Mouse (Mus musculus) yolk sac, embryonic 10.5 days (tissue): Measurements from ENCODE around the gene Elf2.
"Not testable (repeated sequence)": the region's sequence is repeated elsewhere in the genome, so short reads cannot be mapped to it uniquely, and the experiment has no call there.

Source experiments
- DNase-seq: peaks from one replicate; pipeline ENCODE4 v3.0.0-alpha.2; 2017; ENCODE audit warnings: low spot score

Gene Elf2

GRCm38 (mm10) chr3:51327817-51328216, 12.6 kb downstream of the Elf2 start:
- DNase-seq: no peak

GRCm38 (mm10) chr3:51327429-51327797, 13.1 kb downstream of the Elf2 start:
- DNase-seq: no peak

DNA sequence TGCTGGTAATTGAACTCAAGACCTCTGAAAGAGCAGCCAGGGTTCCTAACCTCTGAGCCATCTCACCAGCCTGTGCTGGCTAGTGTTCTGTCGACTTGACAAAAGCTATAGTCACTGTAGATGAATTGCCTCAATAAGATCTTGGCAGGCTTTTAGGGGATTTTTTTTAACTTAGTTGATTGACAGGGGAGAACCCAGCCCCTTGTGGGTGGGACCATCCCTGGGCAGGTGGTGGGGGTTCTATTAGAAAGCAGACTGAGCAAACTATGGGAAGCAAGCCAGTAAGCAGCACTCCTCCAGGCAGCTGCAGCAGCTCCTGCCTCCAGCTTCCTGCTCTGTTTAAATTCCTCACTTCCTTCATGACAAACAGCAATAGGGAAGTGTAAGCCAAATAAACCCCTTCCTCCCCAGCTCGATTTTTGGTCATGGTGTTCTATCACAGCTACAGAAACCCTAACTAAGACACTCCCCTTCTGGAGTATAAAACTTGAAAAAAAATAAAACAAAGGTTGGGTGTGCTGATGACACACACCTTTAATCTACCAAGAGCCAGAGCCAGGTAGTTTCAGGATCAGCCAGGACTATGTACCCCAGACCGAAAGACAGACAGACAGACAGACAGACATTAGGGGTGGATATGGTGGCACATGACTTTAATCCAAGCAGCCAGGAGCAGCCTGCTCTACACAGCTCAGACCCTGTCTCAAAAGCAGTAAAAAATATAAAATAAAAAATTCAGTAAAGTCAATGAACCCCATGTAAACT, 13.6 kb downstream of the Elf2 start:
- DNase-seq: no peak

GRCm38 (mm10) chr3:51325475-51325874, 15.0 kb downstream of the Elf2 start:
- DNase-seq: no peak

- no peak for DNase-seq
Observed at GRCm38 (mm10) chr3:51323006-51323405, 17.5 kb downstream of the Elf2 start.

DNA sequence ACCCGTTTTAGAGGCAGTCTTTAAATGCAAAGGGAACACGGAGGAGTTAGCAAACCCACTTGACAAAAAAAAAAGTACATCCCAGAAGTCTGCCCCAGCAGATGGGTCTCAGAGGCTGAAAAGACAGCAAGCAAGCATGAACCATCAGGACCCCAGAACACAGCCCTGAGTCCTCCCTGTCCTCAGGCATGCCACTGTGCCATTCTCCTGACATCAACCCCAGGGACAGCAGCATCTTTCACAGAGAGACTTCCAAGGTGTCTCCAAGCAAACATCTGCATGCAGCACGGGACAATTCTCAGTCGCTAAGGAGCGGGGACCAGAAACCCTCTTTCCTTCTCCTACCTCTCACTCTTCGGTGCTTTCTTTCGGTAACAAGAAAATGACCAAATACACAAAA, 18.1 kb downstream of the Elf2 start:
- no peak for DNase-seq

DNA sequence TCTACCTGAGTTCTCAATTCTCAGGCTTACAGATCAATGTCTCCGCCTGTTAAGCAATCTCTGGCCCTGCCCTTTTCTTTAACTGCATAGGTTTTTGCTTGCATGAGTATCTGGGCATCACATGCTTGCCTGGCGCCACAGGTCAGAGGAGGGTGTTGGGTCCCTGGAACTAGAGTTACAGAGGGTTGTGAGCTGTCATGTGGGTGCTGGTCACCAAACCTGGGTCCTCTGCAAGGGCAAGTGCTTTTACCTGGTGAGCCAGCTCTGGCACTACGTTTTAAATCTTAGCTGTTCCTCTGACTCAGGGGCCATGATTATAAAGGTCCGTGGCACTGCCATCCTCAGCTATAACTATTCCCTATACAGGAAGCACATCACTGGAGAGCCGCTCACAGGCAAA, 19.3 kb downstream of the Elf2 start:
- DNase-seq: no peak

GRCm38 (mm10) chr3:51318053-51318452, 22.4 kb downstream of the Elf2 start:
- not testable (repeated sequence) for DNase-seq

- no peak for DNase-seq
Observed at GRCm38 (mm10) chr3:51316876-51317275, 23.6 kb downstream of the Elf2 start.

DNA sequence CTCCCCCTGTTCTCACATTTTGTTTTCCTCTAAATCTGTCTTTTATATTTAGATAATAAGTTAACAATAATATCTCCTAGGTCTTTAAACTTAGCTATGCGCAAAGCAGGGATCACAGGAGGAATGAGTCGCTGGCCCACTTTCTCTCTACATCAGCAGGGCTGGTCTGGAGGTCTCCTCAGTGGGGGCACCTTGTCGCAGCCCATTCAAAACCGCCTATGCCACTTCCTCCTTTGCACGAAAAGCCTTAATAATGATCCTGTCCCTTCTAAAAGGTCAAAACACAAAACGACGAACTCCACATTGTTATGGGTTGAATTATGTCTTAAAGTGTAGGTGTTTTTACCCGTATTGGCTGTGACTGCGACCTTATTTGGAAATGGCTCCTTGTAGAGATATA, 28.8 kb downstream of the Elf2 start:
- no peak for DNase-seq

- DNase-seq: no peak
Observed at GRCm38 (mm10) chr3:51310098-51310497, 30.4 kb downstream of the Elf2 start.

DNA sequence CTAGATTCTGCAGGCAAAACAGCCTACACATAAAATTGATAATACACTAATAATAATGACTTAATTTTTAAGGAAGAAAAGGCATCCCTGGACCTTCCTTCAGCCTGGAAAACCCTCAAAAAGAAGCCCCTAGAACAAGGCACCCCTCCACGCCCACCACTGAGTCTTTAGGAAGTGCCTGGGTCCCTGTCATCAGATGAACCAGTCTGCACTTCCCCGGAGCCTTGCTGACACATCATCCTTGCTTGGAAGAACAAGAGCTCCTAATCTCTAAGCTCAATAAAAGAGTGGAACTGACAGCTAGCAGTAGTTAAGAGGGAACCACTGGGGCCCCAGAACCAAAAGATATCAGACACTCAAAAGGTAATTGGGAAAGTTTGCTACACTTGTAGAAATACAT, 33.8 kb downstream of the Elf2 start:
- no peak for DNase-seq

GRCm38 (mm10) chr3:51305961-51306360, 34.5 kb downstream of the Elf2 start:
- DNase-seq: no peak

DNA sequence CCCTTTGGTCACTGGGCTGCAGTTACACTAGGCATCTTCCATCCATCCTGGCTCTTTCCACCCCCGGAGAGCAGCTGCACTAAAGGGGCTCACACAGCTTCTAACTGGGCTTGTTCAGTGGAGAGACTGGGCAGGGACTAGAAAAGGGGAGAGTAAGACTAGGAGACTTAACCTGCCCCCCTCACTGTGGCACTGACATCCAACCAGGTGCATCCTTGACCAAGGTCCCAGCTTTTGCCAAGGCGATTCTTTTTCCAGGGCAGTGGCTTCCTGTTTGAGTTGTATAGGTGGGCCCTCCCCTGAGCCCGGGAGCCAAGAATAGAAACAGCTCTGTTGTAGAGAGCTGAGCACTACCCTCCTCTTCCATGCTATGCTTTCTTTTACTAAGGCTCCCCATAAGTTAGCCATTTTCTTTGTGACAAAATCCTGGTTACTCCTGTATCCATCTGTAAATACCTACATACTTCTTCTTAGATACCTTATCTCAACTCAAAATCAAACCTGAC, 37.4 kb downstream of the Elf2 start:
- DNase-seq: no peak

- no peak for DNase-seq
Observed at GRCm38 (mm10) chr3:51301583-51301982, 38.9 kb downstream of the Elf2 start.

DNA sequence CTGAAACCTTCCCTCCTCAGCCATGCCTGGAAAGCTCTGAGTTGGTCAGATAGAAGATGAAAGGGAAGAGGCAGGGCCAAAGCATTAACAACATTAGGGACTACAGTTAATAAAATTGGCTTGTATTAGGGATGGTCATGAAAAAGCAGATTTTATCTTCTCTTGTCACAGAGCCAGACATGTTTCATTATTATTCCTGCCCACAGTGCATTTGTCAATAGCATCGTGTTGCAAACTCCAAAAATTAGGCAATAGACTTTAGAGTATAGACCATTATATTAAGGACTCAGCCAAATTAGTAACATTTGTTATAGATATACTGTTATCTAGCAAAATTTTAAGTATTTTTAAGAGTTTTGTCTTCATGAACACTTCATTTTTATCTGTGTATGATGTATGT, 43.7 kb downstream of the Elf2 start:
- DNase-seq: no peak

GRCm38 (mm10) chr3:51295225-51295624, 45.2 kb downstream of the Elf2 start:
- DNase-seq: no peak

- no peak for DNase-seq
Observed at GRCm38 (mm10) chr3:51294251-51294650, 46.2 kb downstream of the Elf2 start.

DNA sequence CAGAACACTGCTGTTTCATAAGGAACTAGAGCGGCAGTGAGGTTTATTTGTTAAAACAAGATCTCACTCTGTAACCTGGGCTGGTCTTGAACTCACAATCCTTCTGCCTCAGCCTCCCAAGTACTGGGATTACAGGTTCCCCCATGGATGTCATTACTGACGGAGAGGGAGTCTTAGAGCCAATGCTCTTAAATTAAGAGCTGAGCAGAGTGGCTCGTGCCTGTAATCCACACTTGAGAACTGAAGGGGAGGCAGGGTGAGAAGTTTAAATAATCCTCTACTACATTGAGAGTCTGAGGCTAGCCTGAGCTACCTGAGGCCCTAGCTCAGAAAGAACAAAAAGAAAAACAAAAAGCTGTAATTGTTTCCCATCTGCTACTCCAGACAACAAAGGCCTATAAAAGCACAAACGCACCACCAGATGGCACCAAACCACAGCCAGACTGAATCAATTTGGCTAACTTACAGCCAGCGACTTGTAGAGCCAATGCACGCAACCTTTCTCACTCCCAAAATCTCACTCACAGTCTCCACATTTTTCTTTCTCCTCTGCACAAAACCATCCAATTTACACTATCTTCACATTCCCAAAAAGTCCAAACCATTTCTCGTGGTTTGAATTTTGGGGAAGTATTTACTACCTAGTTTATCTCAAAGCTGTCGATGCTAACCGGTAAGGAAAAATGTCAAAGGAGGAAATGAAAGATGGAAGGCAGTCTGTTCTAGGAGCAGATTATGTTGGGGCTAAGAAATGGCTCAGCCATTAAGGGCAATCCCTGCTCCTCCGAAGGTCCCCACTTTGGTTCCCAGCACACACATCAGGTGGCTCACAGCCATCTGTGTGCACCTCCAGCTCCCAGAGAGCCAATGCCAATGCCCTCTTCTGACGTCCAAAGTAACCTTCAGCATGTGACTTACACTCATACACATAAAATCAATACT, 51.3 kb downstream of the Elf2 start:
- DNase-seq: peak; percentile 70

DNA sequence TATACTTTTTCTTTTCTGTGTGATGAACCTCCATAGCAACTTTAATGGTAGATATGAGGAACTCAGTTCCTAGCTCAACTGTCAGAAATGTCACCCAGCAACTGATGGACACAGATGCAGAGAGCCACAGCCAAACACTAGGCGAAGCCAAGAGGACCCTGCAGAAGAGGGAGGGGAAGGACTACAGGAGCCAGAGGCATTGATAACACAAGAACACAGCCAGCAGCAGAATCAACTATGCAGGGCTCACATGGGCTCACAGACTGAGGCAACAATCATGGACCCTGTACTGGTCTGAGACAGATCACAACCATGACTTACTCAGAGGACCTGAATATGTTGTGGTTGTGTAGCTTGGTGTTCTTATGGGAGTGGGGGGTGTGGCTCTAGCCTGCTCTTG, 56.1 kb downstream of the Elf2 start:
- no peak for DNase-seq

DNA sequence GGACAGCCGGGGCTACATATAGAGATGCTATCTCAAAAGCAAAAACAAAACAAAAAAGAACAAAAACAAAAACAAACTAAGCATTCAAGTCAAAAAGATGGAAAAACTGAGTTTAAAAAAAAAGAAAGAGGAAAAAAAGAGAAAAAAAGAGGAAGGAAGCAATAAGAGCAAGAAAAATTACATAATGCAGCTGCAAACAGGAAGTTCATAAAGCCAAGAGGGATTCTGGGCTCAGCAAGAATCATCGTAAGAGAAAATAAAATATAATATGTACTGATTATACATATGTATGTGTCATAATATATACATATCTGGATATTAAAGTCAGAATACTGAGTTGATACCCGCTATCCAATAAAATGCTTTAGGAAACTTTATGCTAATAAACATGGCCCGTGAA, 58.7 kb downstream of the Elf2 start:
- no peak for DNase-seq

- DNase-seq: no peak
Observed at GRCm38 (mm10) chr3:51278433-51278832, 62.0 kb downstream of the Elf2 start.
